Mouse (Mus musculus) cerebellum, adult 2 months (tissue): ENCODE data around the gene Anxa6.

Experiments
- CTCF ChIP-seq: fragments of 200-500 bp; IDR thresholded peaks from 2 replicates; pipeline ENCODE4 v1.5.1; 2011; ENCODE audit warnings: low read depth, mild to moderate bottlenecking, control low read depth, low read length, moderate library complexity, borderline replicate concordance; ENCODE audit not compliant: insufficient read depth
- POLR2A ChIP-seq: fragments of 200-500 bp; IDR thresholded peaks from 2 replicates; pipeline ENCODE4 v1.6.1; 2011; ENCODE audit warnings: low read length, control low read depth, borderline replicate concordance; ENCODE audit not compliant: insufficient read depth

- TF ChIP-seq CTCF (no peak), POLR2A (no peak)
Measured at GRCm38 (mm10) chr11:55011440-55011839, 21.8 kb downstream of the Anxa6 start.
